Mouse (Mus musculus): ENCODE data around the gene Kcnn3.

The Kcnn3 gene

GRCm38 (mm10) chr3:89519894-89520293 lies at the start of gene Kcnn3:
Kcnn3 (plus strand) TSS chr3:89520164.
- peak; percentile 89 for DNase-seq (ENCODE audit: low spot score)

DNA sequence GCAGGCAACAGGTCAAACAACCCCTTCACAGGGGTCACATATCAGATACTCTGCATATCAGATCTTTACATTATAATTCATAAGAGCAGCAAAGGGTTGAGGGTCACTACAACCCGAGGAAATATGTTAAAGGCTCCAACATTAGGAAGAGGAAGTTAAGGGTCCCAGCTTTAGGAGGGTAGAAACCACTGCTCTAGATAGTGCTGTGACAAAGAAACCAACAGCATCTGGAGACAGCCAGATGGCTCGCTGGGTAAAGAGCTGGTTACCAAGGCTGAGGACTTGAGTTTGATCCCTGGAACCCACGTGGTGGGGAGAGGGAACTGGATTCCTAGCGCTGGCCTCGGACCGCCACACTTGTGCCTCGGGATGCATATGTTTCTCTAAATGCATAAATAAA lies 47.7 kb upstream of the Kcnn3 start:
- DNase-seq (ENCODE audit: low spot score) = no peak

DNA sequence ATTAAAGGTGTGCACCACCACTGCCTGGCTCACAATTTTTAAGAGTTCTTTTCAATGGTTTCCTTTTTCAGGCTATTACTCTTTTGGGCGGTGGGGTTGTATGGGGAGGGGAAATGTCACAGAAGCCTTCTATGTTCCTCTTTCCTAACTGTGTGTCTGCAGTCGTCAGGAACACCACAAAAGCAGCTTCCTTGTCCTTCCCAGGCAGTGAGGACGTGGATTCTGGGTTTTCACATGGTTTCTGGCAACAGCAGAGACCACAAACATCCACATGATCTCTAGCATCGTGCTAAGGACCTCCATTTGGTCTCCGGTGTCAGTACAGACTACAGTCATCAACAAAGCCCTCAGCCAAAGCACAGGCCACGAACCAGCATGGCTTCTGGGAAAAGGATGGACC lies 46.1 kb upstream of the Kcnn3 start:
- DNase-seq (ENCODE audit: low spot score) = no peak

- DNase-seq (ENCODE audit: low spot score) = no peak
These were observed 40.9 kb upstream of the Kcnn3 start for GRCm38 (mm10) chr3:89479055-89479454.

DNA sequence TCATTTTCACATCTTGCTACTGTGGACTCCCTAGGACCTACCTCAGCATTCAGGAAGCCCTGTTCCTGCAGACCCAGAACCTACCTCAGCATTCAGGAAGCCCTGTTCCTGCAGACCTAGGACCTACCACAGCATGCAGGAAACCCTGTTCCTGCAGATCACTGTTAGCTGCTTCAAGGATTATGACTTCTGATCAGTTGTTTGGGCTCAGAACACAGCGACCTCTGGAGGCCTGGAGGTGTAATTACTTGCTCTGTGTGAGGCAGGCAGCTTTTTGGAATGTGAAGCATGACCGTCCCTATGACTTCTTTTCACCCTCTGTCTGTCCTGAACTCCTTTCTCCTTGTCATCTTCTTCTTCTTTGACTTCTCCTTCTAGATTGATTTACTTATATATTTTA lies 38.5 kb upstream of the Kcnn3 start:
- no peak for DNase-seq (ENCODE audit: low spot score)

GRCm38 (mm10) chr3:89482249-89482648 lies 37.7 kb upstream of the Kcnn3 start:
- no peak for DNase-seq (ENCODE audit: low spot score)

GRCm38 (mm10) chr3:89484766-89485524 lies 35.0 kb upstream of the Kcnn3 start:
- peak; percentile 89 for DNase-seq (ENCODE audit: low spot score)

DNA sequence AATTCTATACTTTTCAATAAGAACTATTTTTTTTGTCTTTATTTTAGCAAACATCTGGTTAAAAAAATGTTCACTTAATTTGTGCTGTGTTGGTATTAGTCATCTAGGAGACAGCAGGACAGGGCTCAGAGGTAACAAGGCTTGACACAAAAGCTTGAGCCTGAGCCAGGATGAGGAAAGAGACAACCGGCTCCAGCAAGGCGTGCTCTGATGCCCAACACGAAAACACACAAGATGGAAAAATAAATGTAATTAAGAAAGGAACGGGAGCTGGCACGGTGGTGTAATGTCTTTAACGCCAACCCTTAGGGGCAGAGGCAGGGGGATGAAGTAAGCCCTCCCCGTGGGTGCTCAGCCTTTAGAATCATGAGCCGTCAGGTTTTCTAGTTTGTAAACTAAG lies 33.9 kb upstream of the Kcnn3 start:
- DNase-seq (ENCODE audit: low spot score) = no peak

DNA sequence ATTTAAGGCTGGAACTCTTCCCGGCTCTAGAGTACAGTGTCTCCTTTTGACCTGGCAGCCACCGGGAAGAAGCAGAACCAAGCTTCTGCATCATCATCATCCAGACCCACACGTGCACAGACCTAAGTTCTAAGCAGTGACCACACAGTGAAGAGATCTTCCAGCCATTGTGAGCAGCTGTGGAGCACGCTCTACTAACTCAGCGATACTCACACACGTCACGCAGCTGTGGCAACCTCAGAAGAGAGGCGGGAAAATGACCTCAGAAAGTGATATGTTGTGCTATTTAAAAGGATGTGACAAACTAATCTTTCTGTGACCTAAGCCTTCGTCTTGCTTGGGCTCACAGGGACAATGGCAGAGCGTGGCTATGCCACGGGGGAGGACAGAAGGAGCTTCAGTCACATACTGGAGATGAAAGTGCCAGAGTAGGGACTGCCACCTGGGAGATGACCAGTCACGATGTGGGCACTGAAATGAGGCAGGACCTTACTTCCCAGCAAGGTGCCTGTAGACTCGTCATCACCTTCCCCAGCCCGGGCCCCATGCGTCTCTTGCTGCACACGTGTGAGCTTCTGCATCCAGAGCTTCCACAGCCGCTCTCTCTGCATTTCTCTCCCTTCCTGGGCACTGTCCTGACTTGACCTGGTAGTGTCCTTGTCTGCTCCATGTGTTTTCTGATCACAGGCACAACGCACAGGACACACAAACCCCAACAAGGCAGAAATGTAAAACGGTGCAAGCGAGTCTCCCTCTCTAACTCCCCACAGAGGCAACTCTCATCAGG lies 32.9 kb upstream of the Kcnn3 start:
- no peak for DNase-seq (ENCODE audit: low spot score)

GRCm38 (mm10) chr3:89490790-89491189 lies 29.2 kb upstream of the Kcnn3 start:
- no peak for DNase-seq (ENCODE audit: low spot score)

- no peak for DNase-seq (ENCODE audit: low spot score)
These were observed 28.4 kb upstream of the Kcnn3 start for GRCm38 (mm10) chr3:89491559-89491958.

DNA sequence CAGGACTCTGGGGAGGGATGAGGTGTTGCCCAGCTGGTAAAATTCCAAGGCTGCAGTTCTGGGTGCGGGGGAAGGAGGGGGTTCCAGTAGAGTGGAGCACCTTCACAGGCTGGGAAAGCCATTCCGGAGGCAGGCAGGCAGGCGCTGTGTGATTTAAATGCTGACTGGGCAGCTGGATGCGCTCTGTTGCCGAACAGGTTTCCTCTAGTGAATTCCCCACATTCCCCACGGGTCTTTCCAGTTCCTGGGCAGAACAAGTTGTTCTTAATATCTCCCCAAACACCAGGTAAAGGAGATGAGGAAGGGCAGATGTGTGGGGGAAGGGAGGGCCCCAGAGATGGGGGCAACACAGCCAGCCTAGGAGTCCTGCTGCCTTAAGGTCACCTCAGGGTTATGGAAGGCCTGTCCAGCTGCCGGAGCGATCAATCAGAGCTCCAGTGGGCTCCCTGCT lies 27.2 kb upstream of the Kcnn3 start:
- no peak for DNase-seq (ENCODE audit: low spot score)

DNA sequence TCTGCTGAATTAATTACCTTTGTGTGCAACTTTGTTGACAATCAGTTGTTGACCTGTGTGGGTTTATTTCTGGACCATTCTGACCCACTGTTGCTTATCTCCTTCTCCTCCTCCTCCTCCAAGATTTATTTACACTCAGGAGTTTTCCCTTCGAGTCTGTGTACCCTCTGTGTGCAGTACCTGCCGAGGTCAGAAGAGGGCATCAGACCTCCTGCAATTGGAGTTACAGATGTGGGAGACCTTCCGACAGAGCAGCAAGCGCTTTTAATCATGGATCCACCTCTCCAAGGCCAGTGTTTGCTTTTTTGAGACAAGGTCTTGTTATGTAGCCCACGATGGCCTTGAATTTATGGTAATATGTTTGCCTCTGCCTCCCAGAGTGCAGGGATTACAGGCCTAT lies 25.3 kb upstream of the Kcnn3 start:
- no peak for DNase-seq (ENCODE audit: low spot score)

- DNase-seq (ENCODE audit: low spot score) = no peak
These were observed 23.6 kb upstream of the Kcnn3 start for GRCm38 (mm10) chr3:89496366-89496765.

- no peak for DNase-seq (ENCODE audit: low spot score)
These were observed 20.3 kb upstream of the Kcnn3 start for GRCm38 (mm10) chr3:89499696-89500095.

GRCm38 (mm10) chr3:89501486-89501885 lies 18.5 kb upstream of the Kcnn3 start:
- DNase-seq (ENCODE audit: low spot score) = no peak

- DNase-seq (ENCODE audit: low spot score) = no peak
These were observed 17.4 kb upstream of the Kcnn3 start for GRCm38 (mm10) chr3:89502551-89502950.

GRCm38 (mm10) chr3:89508041-89508440 lies 11.9 kb upstream of the Kcnn3 start:
- DNase-seq (ENCODE audit: low spot score) = no peak

GRCm38 (mm10) chr3:89510979-89511378 lies 9.0 kb upstream of the Kcnn3 start:
- peak; percentile 74 for DNase-seq (ENCODE audit: low spot score)

GRCm38 (mm10) chr3:89511400-89511799 lies 8.6 kb upstream of the Kcnn3 start:
- no peak for DNase-seq (ENCODE audit: low spot score)

GRCm38 (mm10) chr3:89512225-89512624 lies 7.7 kb upstream of the Kcnn3 start:
- peak; percentile 60 for DNase-seq (ENCODE audit: low spot score)

DNA sequence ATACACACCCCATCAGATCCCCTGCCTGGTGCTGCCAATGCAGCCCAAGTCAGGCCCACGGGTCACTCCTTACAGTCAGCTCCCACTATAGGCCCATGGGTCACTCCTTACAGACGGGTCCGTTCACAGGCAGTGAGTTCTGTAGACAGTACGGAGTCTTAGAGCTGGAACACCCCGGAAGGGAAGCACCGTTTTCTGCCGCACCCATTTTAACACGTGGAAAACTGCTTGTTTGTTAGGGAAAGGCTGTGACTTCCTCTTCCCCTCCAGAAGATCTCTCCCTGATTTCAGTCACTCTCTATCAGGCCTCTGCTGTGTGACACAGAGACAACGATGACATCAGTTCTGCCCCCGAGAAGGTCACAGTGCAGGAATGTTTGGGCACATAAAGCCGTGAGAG lies 4.5 kb upstream of the Kcnn3 start:
- no peak for DNase-seq (ENCODE audit: low spot score)

DNA sequence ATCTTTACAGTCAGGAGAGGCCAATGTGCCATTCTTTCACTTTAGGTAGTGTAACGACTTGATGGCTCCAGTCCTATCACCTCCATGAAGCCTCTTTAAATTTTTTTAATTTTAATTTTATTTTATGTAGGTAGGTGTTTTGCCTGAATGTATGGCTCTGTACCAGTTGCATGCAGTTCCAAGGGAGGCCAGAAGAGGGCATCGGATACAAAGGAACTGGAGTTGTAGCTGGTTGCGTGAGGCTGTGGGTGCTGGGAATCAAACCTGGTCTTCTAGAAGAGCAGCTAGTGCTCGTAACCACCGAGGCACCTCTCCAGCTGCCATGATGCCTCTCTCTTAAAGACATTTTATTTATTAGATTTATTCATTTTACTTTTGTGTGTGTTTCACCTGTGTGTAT lies 3.6 kb upstream of the Kcnn3 start:
- DNase-seq (ENCODE audit: low spot score) = no peak

All from testis, postnatal 10 days (tissue).